8 mouse cellular contexts compared by ENCODE assay signal in the genomic region with DNA sequence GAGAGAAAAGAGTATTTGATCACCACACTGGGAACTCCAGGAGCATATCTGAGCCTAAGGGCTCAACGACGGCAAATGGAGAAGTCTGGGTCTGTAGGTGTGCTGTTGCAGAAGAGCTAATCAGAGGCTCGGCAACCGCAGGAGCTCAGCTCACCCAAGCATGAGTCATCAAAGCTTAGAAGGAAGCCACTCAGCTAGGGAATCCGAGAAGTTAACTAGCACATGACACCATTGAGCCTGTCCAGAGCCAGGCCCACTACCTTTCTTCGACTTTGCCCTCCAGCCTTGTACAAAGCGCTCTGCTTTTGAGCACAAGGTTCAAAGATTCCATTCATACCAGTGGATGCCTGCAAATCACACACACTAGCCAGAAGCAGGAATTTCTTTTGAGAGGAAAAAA. TPM values are rescaled to one million over a fixed set of nuclear protein-coding genes. Genes with fewer than 3 reads are reported as not detected.
DNase-seq lines count a peak whose midpoint lies in the region; ATAC-seq and TF ChIP-seq lines count a peak whose summit lies in the region.

No protein-coding gene starts in this region.

- TF ChIP-seq POLR2A in heart, adult 2 months (IDR thresholded peaks at IDR 0.05; ENCODE audit: insufficient read depth, low read depth, low read length), result 0 out of 2 replicates have a peak, but pooled peaks have one; percentile 33

- no peak for DNase-seq in heart, adult 2 months
- no peak for DNase-seq in heart, adult 8-10 months (ENCODE audit: low spot score)
- DNase-seq in NIH3T3 (ENCODE audit: low read depth), result peak; percentile 72
- DNase-seq in natural killer cell, adult 2 months (ENCODE audit: low spot score in 2 of 2), result peak; percentile 48 to 51
- DNase-seq in cerebellum, adult 11-12 months, result no peak
- no peak for DNase-seq in adrenal gland, postnatal 25 days

- no peak overlapping the region for H3K27ac ChIP-seq in heart, adult 2 months
- peak overlapping the region; percentile 75 to 81 for H3K27ac ChIP-seq in heart, embryonic 14.5 days (replicated peaks in 1 of 2; ENCODE audit: control insufficient read depth in 1 of 2, insufficient read depth in 1 of 2, low read depth in 2 of 2, low read length in 2 of 2)
- no peak overlapping the region for H3K27ac ChIP-seq in limb, embryonic 12.5 days

- no peaks in the 10 kb centered on the region for H3K79me2 ChIP-seq in heart, adult 2 months (replicated peaks; ENCODE audit: control insufficient read depth, insufficient read depth, low read length)

- peak overlapping the region; percentile 41 for H3K4me2 ChIP-seq in heart, embryonic 14.5 days (ENCODE audit: low read length)
- H3K4me2 ChIP-seq in limb, embryonic 12.5 days, result no peak overlapping the region

- no peak overlapping the region for H3K9ac ChIP-seq in heart, adult 2 months (ENCODE audit: low read depth, low read length)
- H3K9ac ChIP-seq in heart, embryonic 14.5 days (ENCODE audit: low read length), result 0 out of 2 replicates have a peak overlapping the region, but pooled peaks have one; percentile 4
- no peak overlapping the region for H3K9ac ChIP-seq in limb, embryonic 12.5 days (replicated peaks)

- no peaks in the 10 kb centered on the region for H3K36me3 ChIP-seq in heart, adult 2 months (ENCODE audit: control insufficient read depth, insufficient read depth, low read length)
- no peaks in the 10 kb centered on the region for H3K36me3 ChIP-seq in heart, embryonic 14.5 days (ENCODE audit: control insufficient read depth, insufficient read depth, low read length)
- H3K36me3 ChIP-seq in limb, embryonic 12.5 days, result no peaks in the 10 kb centered on the region

- ATAC-seq in heart, embryonic 14.5 days (ENCODE audit: insufficient number of reproducible peaks, insufficient read depth, low FRiP score, low read depth), result peak; percentile 83
- peak; percentile 76 for ATAC-seq in limb, embryonic 12.5 days (ENCODE audit: insufficient number of reproducible peaks, insufficient read depth, low FRiP score, low TSS enrichment, low read depth)

- no peak for TF ChIP-seq EP300 in heart, adult 2 months (IDR thresholded peaks at IDR 0.05; ENCODE audit: insufficient read depth, low read depth, low read length)

- intact Hi-C loops in heart, adult 2 months (cut with DNase I), result no loop called here

- no peaks in the 10 kb centered on the region for H3K9me3 ChIP-seq in heart, embryonic 14.5 days (ENCODE audit: control insufficient read depth, low read length)
- H3K9me3 ChIP-seq in limb, embryonic 12.5 days, result no peaks in the 10 kb centered on the region

- no peak overlapping the region for H3K4me3 ChIP-seq in heart, adult 2 months
- H3K4me3 ChIP-seq in heart, embryonic 14.5 days (ENCODE audit: control insufficient read depth in 1 of 2, insufficient read depth in 1 of 2, low read depth in 1 of 2, low read length in 2 of 2), result no peak overlapping the region
- H3K4me3 ChIP-seq in limb, embryonic 12.5 days (replicated peaks), result no peak overlapping the region

- H3K4me1 ChIP-seq in heart, adult 2 months (ENCODE audit: control insufficient read depth, insufficient read depth, low read length), result peaks cover 2% of the 10 kb centered on the region
- H3K4me1 ChIP-seq in heart, embryonic 14.5 days (ENCODE audit: control insufficient read depth in 2 of 2, insufficient read depth in 2 of 2, low read length in 2 of 2), result peaks cover 11 to 17% of the 10 kb centered on the region in 2 experiments
- 0 out of 2 replicates have a peak, but pooled peaks cover 3% of the 10 kb centered on the region for H3K4me1 ChIP-seq in limb, embryonic 12.5 days (replicated peaks)

- TF ChIP-seq CTCF in heart, adult 2 months (IDR thresholded peaks at IDR 0.05), result no peak

- WGBS in heart, adult 2 months, result 18% methylated on average over 7 of the region's 7 CpGs
- 2% methylated on average over 7 of the region's 7 CpGs for WGBS in heart, embryonic 14.5 days
- 9% methylated on average over 7 of the region's 7 CpGs for WGBS in limb, embryonic 12.5 days

- H3K27me3 ChIP-seq in heart, adult 2 months (ENCODE audit: control insufficient read depth, insufficient read depth, low read length), result no peaks in the 10 kb centered on the region
- H3K27me3 ChIP-seq in heart, embryonic 14.5 days (ENCODE audit: control insufficient read depth, insufficient read depth, low read length), result no peaks in the 10 kb centered on the region
- no peaks in the 10 kb centered on the region for H3K27me3 ChIP-seq in limb, embryonic 12.5 days

RNA-seq across cellular contexts. Expression of gene Nabp1, which starts 30.9 kb away (rescaled TPM):
- total RNA-seq in heart, adult 2 months (2021), result 10 to 100 TPM; 31.0 to 40.4 TPM
- 27.0 and 30.1 TPM in 2 replicates for polyA plus RNA-seq in heart, adult 2 months (2012; rRNA removed)
- 10 to 100 TPM; 32.4 to 66.3 (median 47.5) TPM for total RNA-seq in heart, adult 8-10 months (2022)
- polyA plus RNA-seq in heart, embryonic 14.5 days (2014; fragmentation: Nextera tagmentation; extraction: Ambion mirVana), result 19.8 and 22.4 TPM in 2 replicates
- polyA plus RNA-seq in limb, embryonic 12.5 days (2016; fragmentation: Nextera tagmentation; extraction: Ambion mirVana), result 5.1 and 6.0 TPM in 2 replicates
- total RNA-seq in adrenal gland, postnatal 25 days (2021), result 52.0 and 72.5 TPM in 2 replicates

Comparison
In these comparisons a context has a peak if more than half of its experiments do, and no peak if none do; other contexts are left out.
1. H3K27ac ChIP-seq: peak in heart, embryonic 14.5 days (2 of 2); none in heart, adult 2 months (single experiment) and limb, embryonic 12.5 days (single experiment).
2. DNase-seq: peak in NIH3T3 (single experiment) and natural killer cell, adult 2 months (2 of 2); none in heart, adult 2 months (0 of 2), heart, adult 8-10 months (single experiment), cerebellum, adult 11-12 months (single experiment) and adrenal gland, postnatal 25 days (single experiment).